Mouse (Mus musculus) thymus, postnatal 4 days (tissue): ENCODE data around the gene Tmem184b.
A peak's percentile ranks its signal among the peaks of the same experiment; 100 is the strongest.

ENCODE experiments used
- DNase-seq: peaks from one replicate; pipeline ENCODE4 v3.0.0; 2021

The Tmem184b gene

DNA sequence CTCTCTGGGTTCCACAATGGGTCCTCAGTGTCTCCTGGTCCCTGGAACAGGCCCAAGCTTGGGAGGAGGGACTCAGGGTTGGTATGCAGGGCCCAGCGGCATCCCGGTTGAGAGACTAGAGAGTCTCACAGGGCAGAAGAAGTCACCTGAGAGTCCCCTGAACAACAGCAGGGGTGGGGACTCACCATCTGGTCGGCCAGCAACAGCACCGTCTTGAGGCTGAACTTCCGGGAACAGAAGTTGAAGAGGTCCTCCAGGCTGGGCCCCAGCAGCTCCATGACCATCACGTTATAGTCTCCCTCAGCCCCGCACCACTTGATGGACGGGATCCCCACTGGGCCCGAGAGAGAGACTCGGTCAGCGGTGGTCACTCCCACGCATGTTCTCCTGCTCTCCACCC is 26.2 kb upstream of the Tmem184b start:
- DNase-seq, result no peak

DNA sequence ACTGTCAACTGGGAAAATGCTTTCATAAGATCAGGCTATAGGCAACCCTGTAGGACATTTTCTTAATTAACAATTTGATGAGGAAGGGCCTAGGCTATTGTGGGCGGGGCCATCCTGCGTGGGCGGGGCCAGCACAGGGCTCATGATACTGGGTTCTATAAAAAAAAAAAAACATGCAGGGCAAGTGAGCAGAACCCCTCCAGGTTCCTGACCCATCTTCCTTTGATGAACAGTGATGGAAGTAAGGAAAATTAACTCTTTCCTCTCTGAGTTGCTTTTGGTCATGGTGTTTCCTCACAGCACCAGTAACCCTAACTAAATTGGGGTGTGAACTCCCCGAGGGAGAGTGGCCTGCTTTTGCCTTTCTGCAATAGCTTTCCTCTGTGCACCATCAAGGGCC is 25.2 kb upstream of the Tmem184b start:
- no peak for DNase-seq

DNA sequence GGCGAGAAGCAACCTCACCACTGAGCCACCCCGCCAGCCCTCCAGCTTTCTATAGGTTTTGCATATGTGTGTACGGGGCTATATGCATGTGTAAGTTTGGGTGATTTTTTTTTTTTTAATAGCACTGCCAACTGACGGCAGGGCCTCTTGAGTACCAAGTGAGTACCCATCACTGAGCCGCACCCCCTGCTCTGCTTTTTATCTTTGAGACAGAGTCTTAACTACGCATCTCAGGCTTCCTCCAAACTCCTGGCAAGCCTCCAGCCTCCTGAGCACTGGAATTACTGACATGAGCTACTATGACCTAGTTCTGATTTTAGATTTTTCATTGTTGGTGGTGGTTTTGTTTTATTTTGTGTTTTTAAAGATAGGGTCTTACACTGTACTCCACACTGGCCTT is 24.1 kb upstream of the Tmem184b start:
- no peak for DNase-seq

DNA sequence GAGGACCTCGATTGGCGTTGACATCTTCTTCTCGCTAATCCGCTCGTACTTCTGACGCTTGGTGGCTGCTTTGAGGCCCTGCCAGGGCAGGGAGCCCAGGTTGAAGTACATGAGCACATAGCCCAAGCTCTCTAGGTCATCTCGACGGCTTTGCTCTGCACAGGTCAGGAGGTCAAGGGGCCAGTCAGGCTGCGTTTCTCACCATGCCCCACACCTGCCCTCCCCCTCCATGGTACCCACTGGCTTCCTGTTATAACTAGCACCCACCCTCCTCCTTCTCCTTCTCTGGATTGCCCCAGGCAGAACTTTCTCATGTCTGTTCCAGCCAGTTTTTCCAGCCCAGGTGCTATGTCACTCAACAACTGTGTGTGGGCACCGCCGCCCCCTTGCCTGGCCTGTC is 22.1 kb upstream of the Tmem184b start:
- no peak for DNase-seq

GRCm38 (mm10) chr15:79424602-79425001 is 21.2 kb upstream of the Tmem184b start:
- no peak for DNase-seq

DNA sequence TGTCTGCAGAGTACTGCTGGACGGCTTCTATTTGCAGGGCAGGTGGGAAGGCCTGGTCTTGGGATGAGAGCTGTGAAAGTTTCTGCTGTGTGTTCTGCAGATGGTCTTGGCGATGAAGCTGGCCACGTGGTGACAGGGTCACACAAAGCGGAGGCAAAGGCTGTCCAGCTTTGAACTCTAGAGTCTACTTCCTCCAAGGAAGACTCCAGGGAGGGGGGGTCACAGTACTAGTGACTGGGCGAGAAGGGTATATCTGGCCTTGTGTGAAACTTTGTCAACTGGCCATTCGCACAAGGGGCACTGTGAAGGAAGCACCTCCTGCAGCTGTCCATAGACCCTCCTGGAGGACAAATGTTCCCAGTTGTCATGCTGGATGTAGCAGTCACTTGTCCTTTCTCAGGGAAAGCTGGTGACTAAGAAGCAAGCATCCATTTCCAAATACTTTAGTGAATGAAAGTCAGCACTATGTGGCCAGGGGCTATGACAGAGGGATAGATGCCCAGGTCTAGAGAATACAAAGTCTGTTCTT is 19.4 kb upstream of the Tmem184b start:
- DNase-seq, result no peak

GRCm38 (mm10) chr15:79418677-79419076 is 15.3 kb upstream of the Tmem184b start:
- no peak for DNase-seq

DNA sequence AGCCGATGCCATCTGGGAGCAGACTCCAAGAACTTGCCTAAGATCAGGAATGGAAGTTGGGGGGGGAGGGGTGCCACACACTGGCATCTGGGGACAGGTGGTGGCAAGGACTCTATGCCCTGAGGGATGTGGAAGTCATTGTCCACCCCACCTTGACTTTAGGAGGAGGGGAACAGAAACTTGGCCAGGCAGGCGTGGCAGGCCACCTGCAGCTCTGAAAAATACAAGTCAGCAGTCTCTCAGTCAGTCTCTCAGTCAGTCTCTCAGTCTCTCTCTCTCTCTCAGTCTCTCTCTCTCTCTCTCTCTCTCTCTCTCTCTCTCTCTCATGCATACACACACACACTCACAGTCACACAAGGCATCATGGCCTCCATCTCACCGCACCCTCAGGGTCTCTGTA is 14.9 kb upstream of the Tmem184b start:
- no peak for DNase-seq

- no peak for DNase-seq
Measured at GRCm38 (mm10) chr15:79417379-79417778, 14.0 kb upstream of the Tmem184b start.

DNA sequence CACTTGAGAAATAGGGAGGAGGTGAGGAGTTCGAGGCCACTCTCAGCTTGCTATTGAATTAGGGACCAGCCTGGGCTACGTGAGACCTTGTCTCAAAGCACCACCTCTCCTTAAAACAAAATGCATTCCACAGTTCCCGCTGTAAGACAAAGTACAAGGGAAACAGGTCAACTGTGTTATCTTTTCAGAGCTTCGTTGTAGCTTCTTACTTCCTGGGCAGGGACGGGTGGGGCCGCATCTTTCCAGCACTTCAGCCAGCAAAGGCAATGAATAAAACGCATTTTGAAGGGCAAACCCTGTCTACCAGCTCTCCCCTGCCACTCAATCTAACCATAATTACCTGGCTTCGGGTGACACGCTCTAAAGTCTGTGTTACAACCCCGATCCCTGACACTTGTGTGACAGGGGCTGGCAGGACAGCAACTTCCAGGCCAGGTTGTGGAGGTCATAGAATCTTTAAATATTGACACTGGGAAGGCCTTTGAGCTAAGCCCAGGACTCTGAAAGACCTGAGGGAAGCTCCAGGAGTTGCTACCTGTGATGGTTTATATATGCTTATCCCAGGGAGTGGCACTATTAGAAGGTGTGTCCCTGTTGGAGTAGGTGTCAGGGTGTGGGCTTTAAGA is 13.2 kb upstream of the Tmem184b start:
- DNase-seq, result no peak

DNA sequence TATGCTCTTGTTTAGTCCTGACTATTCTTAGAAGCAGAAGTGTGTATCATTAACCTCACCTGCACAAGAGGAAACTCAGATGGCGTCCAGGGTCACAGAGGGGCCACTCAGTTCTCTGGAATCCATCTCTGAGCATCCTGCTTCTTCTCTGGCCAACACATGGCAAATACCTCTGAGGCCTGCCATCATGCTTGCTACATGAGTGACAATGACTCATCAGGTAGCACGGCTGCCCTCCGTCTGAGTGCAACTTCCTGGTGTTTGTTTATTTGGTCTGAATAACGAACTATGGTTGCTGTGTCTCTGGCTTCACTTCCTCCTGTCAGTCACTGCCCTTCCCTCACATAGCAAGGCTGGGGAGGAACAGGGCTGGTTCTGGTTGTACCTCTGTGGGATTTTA is 11.1 kb upstream of the Tmem184b start:
- no peak for DNase-seq

DNA sequence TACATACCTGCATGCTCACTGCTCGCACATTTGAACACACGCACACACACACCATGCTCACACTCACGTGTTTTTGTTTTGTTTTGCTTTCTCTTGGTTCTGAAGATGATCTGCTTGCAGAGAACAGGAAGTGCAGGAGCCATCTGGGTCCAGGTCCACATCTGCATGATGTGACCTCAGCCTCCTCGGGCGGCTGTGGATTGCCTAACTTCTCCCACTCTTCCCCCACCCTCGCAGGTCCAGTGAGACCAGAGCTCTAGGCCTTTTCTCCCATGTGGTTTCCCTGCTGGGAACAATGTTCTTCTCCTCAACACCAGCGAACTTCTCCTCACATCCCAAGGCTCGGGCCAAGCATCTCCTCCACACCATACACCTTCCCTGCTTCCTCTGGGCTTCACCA is 10.4 kb upstream of the Tmem184b start:
- DNase-seq, result no peak

DNA sequence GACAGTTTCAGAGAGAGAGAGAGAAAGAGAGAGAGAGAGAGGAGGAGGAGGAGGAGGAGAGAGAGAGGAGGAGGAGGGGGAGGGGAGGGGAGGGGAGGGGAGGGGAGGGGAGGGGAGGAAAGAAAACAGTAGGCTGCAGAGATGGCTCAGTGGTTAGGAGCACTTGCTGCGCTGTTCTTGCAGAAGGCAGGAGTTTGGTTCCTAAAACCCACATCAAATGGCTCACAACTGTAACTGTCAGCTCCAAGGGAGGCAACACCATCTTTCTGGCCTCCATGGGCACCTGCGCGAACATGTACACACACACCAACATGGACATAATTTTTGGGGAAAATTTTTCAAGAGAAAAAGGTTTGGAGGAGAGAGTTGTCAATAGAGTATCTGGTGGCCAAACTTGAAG is 9.8 kb upstream of the Tmem184b start:
- DNase-seq, result no peak

GRCm38 (mm10) chr15:79411363-79412065 is 8.1 kb upstream of the Tmem184b start:
- no peak for DNase-seq

GRCm38 (mm10) chr15:79409077-79409573 is 5.8 kb upstream of the Tmem184b start:
- no peak for DNase-seq

DNA sequence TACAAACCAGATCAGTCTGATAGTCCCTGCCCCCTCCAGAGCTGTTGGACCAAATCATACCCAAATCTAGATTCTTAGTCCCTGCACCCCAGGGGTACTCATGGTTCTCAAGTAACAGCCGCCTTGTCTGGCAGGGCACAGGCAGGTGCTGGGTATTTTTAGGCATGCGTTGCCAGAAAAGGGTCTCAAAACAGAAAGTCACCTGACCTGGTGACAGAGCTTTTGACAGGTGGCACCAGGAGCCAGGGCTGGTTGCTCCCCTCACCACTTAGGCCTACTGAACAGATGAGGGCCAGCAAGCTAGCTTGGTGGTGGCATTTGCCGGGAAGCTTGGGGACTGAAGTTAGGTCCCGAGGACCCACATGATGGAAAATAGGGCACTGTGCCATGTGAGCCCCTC is 3.2 kb upstream of the Tmem184b start:
- DNase-seq, result peak; percentile 50

- no peak for DNase-seq
Measured at GRCm38 (mm10) chr15:79404277-79404676, 908 bp upstream of the Tmem184b start.

DNA sequence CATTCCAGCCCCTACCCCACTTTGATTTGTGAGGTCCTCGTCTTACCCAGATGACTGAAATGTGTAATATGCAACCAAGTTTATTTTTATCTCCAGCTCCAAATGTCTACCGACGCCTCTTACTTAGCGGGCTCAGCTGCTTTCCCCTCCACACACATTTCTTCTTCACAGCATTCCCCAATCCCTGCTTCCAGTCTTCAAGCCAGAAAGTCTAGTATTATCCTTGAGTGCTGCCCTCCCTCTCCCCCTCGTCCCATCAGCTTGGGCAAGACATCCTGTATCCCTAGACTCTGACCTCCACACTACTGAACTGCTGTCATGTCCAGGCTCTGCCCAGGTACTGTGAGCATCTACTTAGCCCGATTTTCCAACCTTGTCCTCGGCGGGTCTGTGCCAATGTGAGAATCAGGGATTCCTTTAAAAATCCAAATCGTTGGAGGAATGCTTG is 418 bp upstream of the Tmem184b start:
- DNase-seq, result no peak

GRCm38 (mm10) chr15:79402176-79402575 is 1.2 kb downstream of the Tmem184b start:
- DNase-seq, result peak; percentile 45

DNA sequence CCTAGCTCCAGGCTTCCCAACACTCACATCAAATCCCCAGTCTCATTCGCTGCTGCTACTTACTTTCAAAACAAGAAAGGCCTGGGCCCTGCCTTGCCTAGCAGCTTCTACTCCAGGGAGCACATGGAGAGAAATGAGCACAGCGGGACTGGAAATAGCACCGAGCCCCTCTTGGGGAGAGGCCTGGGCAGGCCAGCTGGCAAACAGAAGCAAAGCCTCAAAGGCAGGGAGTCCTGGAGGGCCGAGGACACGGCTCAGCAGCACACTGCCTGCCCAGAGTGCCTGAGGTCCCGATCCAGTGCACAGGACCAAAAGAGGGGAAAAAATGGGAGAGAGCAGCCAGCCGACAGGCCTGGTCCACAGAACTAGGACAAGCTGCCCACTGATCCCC is 2.4 kb downstream of the Tmem184b start:
- DNase-seq, result no peak

DNA sequence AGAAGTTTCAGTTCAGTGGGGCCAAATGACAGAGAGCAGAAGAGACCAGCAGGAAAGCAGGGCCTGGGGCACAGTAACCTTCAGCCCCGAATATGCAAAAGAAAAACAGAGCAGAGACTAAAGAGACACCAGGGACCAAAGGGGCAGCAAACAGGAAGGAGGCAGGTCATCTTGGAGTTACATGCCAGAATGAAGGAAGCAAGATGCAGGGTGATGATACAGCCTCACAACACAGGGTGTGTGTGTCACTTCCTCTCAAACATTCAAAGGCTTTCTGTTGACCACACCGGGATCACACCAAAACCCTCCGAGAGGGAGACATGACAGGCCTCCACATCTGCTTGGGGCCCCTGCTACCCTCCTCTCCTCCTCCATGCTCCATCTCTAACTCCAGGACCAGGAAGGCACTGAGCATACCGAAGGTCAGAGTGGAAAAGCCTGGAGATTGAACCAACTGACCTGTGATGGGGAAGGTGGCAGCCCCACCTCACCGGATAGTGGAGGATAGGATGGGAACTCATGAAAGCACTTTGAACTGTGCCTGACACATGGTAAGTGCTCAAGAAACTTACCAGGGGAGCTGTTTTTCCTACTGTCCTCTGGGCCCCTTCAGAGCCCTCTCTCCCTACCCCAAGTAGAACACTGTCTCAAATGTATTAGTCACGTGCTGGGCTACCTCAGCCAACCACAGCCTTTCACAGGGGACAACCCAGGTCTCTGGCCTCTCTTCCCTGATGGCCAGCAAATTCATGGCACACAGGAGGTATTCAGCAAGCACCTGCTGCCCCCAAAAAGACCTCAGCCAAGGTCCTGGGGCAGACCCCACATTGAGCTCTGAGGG is 3.0 kb downstream of the Tmem184b start:
- no peak for DNase-seq

DNA sequence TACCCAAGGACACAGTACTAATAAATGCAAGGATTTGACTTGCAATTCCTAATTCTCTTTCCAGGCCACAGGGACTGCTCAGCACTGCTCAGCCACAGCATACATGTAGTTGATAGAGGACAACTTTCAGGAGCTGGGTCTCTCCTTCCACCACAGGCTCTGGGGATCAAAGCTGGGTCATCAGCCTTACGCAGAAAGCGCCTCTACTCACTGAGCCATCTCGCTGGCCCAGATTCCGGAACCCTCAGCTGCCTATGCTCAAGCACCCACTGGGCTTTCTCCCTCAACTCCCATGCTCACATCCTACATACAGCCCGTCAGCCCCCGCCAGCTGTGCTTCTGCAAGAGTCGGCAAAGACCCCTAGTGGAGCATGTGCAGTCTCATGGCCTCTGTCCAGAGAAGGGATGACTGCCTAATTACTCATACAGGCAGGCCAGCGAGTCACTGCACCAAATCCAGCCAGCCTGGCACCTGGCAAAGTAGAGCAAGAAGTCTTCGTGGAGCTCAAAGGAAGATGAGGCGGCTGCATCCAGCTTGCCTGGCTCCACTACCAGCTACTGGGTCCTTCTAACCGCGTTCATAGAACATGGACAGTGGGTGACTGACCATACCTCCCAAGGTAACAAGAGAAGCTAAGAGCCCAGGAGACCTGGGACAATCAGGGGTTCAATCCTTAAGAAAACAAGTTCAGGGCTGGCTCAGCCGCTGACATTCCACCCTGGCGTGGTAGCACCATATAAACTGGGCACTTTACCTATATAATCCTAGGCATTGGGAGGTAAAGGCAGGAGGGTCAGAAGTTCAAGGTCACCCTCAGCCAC is 3.9 kb downstream of the Tmem184b start:
- DNase-seq, result no peak

- DNase-seq, result peak; percentile 81
Measured at GRCm38 (mm10) chr15:79396736-79397135, 6.6 kb downstream of the Tmem184b start.
